Mouse (Mus musculus) myocyte (in vitro differentiated cells): ENCODE data around the gene Adora3. TPM values are rescaled to one million over a fixed set of nuclear protein-coding genes. Genes with fewer than 3 reads are reported as not detected.

Experiments used
- H3K27me3 ChIP-seq: one replicate; pipeline ENCODE4 v1.6.1; 2011; ENCODE audit not compliant: control insufficient read depth, insufficient read depth, insufficient read length
- H3K36me3 ChIP-seq: one replicate; pipeline ENCODE4 v1.6.1; 2011; ENCODE audit not compliant: control insufficient read depth, insufficient read depth
- H3K4me2 ChIP-seq: one replicate; pipeline ENCODE4 v1.6.1; 2011; ENCODE audit warnings: low read depth, control low read depth
- H3K4me3 ChIP-seq: one replicate; pipeline ENCODE4 v1.5.1; 2011; ENCODE audit warnings: mild to moderate bottlenecking, control low read depth, moderate library complexity
- H3K79me2 ChIP-seq: one replicate; pipeline ENCODE4 v1.6.1; 2011; ENCODE audit not compliant: control insufficient read depth, insufficient read depth
- H3ac ChIP-seq: one replicate; pipeline ENCODE4 v1.6.1; 2011; ENCODE audit not compliant: control insufficient read depth, insufficient read length
- CEBPB ChIP-seq: IDR thresholded peaks from 2 replicates; pipeline ENCODE4 v1.6.1; 2011; ENCODE audit warnings: mild to moderate bottlenecking, moderate library complexity; ENCODE audit not compliant: poor library complexity, insufficient read depth, severe bottlenecking
- E2F4 ChIP-seq: IDR thresholded peaks from one replicate; pipeline ENCODE4 v1.6.1; 2011; ENCODE audit warnings: mild to moderate bottlenecking, control low read depth, moderate library complexity; ENCODE audit not compliant: insufficient read depth
- MAX ChIP-seq: IDR thresholded peaks from one replicate; pipeline ENCODE4 v1.6.1; 2011; ENCODE audit warnings: low read depth, mild to moderate bottlenecking, control low read depth
- MYOD1 ChIP-seq, 3 experiments: IDR thresholded peaks; one replicate each; pipeline ENCODE4 v1.6.1; 2011; ENCODE audit warnings: control low read depth in 2 of 3, low read depth in 2 of 3, mild to moderate bottlenecking in 2 of 3, moderate library complexity in 1 of 3; ENCODE audit not compliant: insufficient read length in 2 of 3, control insufficient read depth in 1 of 3
- MYOG ChIP-seq, 3 experiments: IDR thresholded peaks; one replicate each; pipeline ENCODE4 v1.6.1; 2011; ENCODE audit warnings: control low read depth in 2 of 3, low read depth in 2 of 3, mild to moderate bottlenecking in 2 of 3; ENCODE audit not compliant: insufficient read length in 2 of 3, control insufficient read depth in 1 of 3, insufficient read depth in 1 of 3
- POLR2A ChIP-seq: IDR thresholded peaks from one replicate; pipeline ENCODE4 v1.6.1; 2011; ENCODE audit warnings: low read depth, mild to moderate bottlenecking, control low read depth, moderate library complexity; ENCODE audit not compliant: insufficient read length
- POLR2AphosphoS2 ChIP-seq: IDR thresholded peaks from one replicate; pipeline ENCODE4 v1.6.1; 2011; ENCODE audit warnings: low read depth, control low read depth; ENCODE audit not compliant: insufficient read length
- REST ChIP-seq: IDR thresholded peaks from one replicate; pipeline ENCODE4 v1.6.1; 2011; ENCODE audit warnings: mild to moderate bottlenecking, control low read depth, moderate library complexity; ENCODE audit not compliant: insufficient read depth, insufficient read length
- SRF ChIP-seq: IDR thresholded peaks from one replicate; pipeline ENCODE4 v1.6.1; 2011; ENCODE audit warnings: low read depth; ENCODE audit not compliant: control insufficient read depth, insufficient read length
- TCF12 ChIP-seq: IDR thresholded peaks from one replicate; pipeline ENCODE4 v1.6.1; 2011; ENCODE audit warnings: mild to moderate bottlenecking, control low read depth; ENCODE audit not compliant: poor library complexity, insufficient read depth, severe bottlenecking
- TCF3 ChIP-seq: IDR thresholded peaks from one replicate; pipeline ENCODE4 v1.6.1; 2011; ENCODE audit warnings: low read depth, control low read depth; ENCODE audit not compliant: insufficient read length
- USF1 ChIP-seq: IDR thresholded peaks from one replicate; pipeline ENCODE4 v1.6.1; 2011; ENCODE audit warnings: low read depth, mild to moderate bottlenecking, control low read depth, moderate library complexity
- polyA plus RNA-seq: library from polyadenylated mRNA; unstranded; fragments of >200 nt; fragmentation: generic; extraction: Trizol; gene quantifications from one replicate; pipeline ENCODE4 v1.2.1, GENCODE M21; 2012; ENCODE audit warnings: missing spikeins

The Adora3 gene
- polyA plus RNA-seq, 1 experiment: not detected

DNA sequence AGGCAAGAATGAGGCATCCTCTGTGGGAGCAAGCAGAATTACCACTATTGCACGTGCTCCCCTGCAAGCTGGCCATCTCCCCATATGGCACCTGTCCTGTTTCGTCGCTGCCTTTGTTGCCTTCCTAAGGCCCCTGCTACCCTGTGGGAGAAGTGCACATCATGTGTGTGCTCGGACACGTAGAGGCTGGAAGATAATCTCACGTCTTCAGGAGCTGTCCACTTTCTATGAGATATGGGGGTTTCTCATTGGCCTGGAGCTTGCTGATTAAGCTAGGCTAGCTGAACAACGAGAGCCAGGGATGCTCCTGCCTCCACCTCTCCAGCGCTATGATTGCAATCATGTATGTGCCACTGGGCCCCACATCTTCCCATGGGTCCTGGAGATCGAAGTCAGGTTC lies 54.0 kb downstream of the Adora3 start:
- TF ChIP-seq POLR2A: no peak
- TF ChIP-seq MYOD1 (IDR thresholded peaks at IDR 0.05; ENCODE audit: control insufficient read depth in 1 of 3, insufficient read length in 2 of 3, low read depth in 2 of 3): no peak
- TF ChIP-seq USF1: no peak
- no peak for TF ChIP-seq TCF3
- TF ChIP-seq POLR2AphosphoS2: no peak
- no peak for TF ChIP-seq TCF12
- no peak for TF ChIP-seq CEBPB
- no peak for TF ChIP-seq E2F4
- no peak for TF ChIP-seq MAX
- no peak for TF ChIP-seq REST
- no peak for TF ChIP-seq SRF
- TF ChIP-seq MYOG (IDR thresholded peaks at IDR 0.05; ENCODE audit: control insufficient read depth in 1 of 3, insufficient read depth in 1 of 3, insufficient read length in 2 of 3, low read depth in 2 of 3): no peak
- Histone ChIP-seq H3K27me3 (no peaks in the 10 kb centered on the region), H3ac (no peak overlapping the region), H3K4me3 (no peak overlapping the region), H3K36me3 (no peaks in the 10 kb centered on the region), H3K4me2 (no peak overlapping the region), H3K79me2 (no peaks in the 10 kb centered on the region)

DNA sequence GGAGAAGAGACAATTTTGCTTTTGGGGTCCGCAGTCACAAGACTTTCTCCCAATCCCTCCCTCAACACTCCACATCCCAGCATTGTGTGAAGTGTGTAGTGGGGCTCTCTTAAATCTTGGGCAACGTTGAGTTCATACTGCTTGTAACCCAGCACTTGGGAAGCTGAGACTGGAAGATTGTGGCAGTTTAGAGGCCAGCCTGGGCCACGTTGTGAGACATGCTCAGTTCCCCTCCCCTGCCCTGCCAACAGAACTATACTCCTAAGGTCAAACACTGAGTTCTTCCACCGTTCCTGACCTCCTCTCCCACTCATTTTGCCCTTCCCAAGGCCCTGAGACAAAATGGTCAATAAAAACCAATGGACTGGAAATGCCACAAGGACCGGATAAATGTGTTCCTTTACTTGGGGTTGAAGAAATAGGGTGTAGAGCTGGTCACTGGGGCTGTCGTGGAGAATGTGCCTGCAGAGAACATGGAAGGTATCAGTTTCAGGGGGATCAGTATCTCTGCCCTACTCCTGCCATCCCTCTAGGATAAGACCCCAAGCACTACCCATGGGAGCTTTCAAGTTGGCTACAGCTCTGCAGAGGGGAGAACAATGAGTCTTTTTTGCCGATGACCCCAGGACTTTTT lies 57.0 kb downstream of the Adora3 start:
- Histone ChIP-seq H3K36me3 (no peaks in the 10 kb centered on the region), H3K27me3 (no peaks in the 10 kb centered on the region)

DNA sequence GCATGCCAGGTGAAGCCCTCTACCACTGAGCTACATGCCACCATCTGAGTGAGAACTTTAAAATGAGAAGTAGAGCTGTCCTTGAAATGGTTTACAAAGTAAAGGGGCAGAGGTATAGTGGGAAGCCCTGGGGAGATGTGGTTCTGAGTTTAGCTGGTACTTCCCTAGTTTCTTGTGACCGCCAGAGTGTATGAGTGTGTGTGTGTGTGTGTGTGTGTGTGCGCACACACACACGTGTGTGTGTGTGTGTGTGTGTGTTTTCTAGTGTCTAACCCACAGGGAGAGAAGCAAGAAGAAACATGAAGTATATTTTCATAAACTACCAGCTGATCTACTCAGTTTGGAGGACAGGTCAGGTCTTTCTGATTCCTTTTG lies 57.5 kb downstream of the Adora3 start:
- H3K4me2 ChIP-seq: no peak overlapping the region
- H3K79me2 ChIP-seq: no peaks in the 10 kb centered on the region
- H3K4me3 ChIP-seq: no peak overlapping the region
- no peak for TF ChIP-seq USF1
- no peak overlapping the region for H3ac ChIP-seq
- no peaks in the 10 kb centered on the region for H3K36me3 ChIP-seq
- H3K27me3 ChIP-seq: no peaks in the 10 kb centered on the region

More for the DNA sequence above, 57.0 kb downstream of the Adora3 start:
- Histone ChIP-seq H3K4me2 (no peak overlapping the region), H3K4me3 (no peak overlapping the region), H3K79me2 (no peaks in the 10 kb centered on the region), H3ac (no peak overlapping the region)
- TF ChIP-seq TCF3 (no peak), MAX (no peak), POLR2A (no peak), USF1 (no peak), POLR2AphosphoS2 (no peak), SRF (no peak), REST (no peak)

DNA sequence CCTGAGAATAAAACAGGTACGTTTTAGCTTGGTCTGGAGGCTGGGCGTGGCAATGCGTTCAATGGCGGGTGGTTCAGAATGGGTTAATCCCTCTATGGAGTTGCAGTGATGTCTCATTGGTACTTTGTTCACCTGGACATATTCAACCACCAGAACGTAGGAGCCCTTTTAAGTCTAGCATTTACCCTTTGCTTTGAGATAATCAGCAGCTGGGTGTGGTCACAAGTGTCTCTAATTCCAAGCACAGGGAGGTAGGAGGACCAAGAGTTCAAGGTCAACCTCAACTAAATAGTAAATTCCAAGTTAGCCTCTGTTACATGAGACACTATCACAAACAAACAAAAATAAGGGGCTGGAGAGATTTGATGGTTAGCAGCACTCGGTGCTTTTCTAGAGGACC lies 58.1 kb downstream of the Adora3 start:
- Histone ChIP-seq H3K4me2 (no peak overlapping the region), H3K79me2 (no peaks in the 10 kb centered on the region), H3K4me3 (no peak overlapping the region), H3K27me3 (no peaks in the 10 kb centered on the region), H3K36me3 (no peaks in the 10 kb centered on the region), H3ac (no peak overlapping the region)
- TF ChIP-seq REST (no peak), SRF (no peak), E2F4 (no peak), MYOD1 (IDR thresholded peaks at IDR 0.05; ENCODE audit: control insufficient read depth in 1 of 3, insufficient read length in 2 of 3, low read depth in 2 of 3) (no peak)

GRCm38 (mm10) chr3:105929821-105930220 lies 59.2 kb downstream of the Adora3 start:
- no peak for TF ChIP-seq POLR2A
- Histone ChIP-seq H3K79me2 (no peaks in the 10 kb centered on the region), H3ac (no peak overlapping the region), H3K4me3 (no peak overlapping the region), H3K4me2 (no peak overlapping the region), H3K36me3 (no peaks in the 10 kb centered on the region), H3K27me3 (no peaks in the 10 kb centered on the region)

DNA sequence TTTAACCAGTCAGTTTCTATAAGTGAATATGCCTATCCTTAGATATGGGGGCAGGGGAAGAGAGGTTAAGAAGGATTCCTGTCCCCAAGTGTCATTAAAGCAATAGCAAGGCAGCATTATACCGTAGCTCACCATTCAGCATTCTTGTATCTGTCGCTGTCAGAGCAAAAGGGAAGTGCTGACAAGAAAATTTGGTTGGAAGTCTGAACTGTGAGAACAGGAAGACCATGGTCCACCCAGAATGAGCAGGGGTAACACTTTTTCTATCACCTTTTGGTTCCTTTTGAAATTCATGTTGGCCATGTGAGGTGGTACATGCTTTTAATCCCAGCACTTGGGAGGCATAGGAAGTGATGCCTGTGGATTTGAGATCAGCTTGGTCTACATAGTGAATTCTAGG lies 60.4 kb downstream of the Adora3 start:
- TF ChIP-seq SRF (no peak), POLR2A (no peak), TCF12 (no peak), MYOD1 (IDR thresholded peaks at IDR 0.05; ENCODE audit: control insufficient read depth in 1 of 3, insufficient read length in 2 of 3, low read depth in 2 of 3) (no peak), MYOG (IDR thresholded peaks at IDR 0.05; ENCODE audit: control insufficient read depth in 1 of 3, insufficient read depth in 1 of 3, insufficient read length in 2 of 3, low read depth in 2 of 3) (no peak), CEBPB (no peak), POLR2AphosphoS2 (no peak), TCF3 (no peak), USF1 (no peak), MAX (no peak), E2F4 (no peak), REST (no peak)
- no peak overlapping the region for H3ac ChIP-seq

More for the DNA sequence above, 60.4 kb downstream of the Adora3 start:
- no peaks in the 10 kb centered on the region for H3K36me3 ChIP-seq
- H3K4me2 ChIP-seq: no peak overlapping the region
- H3K4me3 ChIP-seq: no peak overlapping the region
- no peaks in the 10 kb centered on the region for H3K27me3 ChIP-seq
- no peaks in the 10 kb centered on the region for H3K79me2 ChIP-seq
